Mouse (Mus musculus) ES-E14 (cell line): ENCODE measurements around the gene Vmn1r129. TPM values are rescaled to one million over a fixed set of nuclear protein-coding genes. Genes with fewer than 3 reads are reported as not detected.
"Not testable (repeated sequence)": the region's sequence is repeated elsewhere in the genome, so short reads cannot be mapped to it uniquely, and the experiment has no call there.

Experiments
- DNase-seq: peaks from one replicate; pipeline ENCODE4 v3.0.0-alpha.2; 2013; ENCODE audit warnings: low read depth, low spot score
- H3K27ac ChIP-seq: 2 replicates; pipeline ENCODE4 v1.5.1; 2012; ENCODE audit warnings: low read depth, mild to moderate bottlenecking, low read length, moderate library complexity, mixed read lengths; ENCODE audit not compliant: poor library complexity, insufficient read depth, severe bottlenecking
- H3K36me3 ChIP-seq: 2 replicates; pipeline ENCODE4 v1.6.1; 2012; ENCODE audit warnings: mild to moderate bottlenecking, low read length, moderate library complexity, mixed read lengths; ENCODE audit not compliant: control insufficient read depth, poor library complexity, insufficient read depth, severe bottlenecking
- H3K4me1 ChIP-seq, 2 experiments: fragments of 150-350 bp in 1 of 2; sonication (generic) in 1 of 2; 2 replicates each; pipeline ENCODE4 v1.6.1; 2012; ENCODE audit warnings: low read length in 2 of 2, mild to moderate bottlenecking in 1 of 2, mixed read lengths in 1 of 2; ENCODE audit not compliant: control insufficient read depth in 2 of 2, insufficient read depth in 2 of 2, poor library complexity in 1 of 2
- H3K4me3 ChIP-seq, 2 experiments: fragments of 150-350 bp in 1 of 2; sonication (generic) in 1 of 2; 2 replicates each; pipeline ENCODE4 v1.5.1; 2012; ENCODE audit warnings: low read length in 2 of 2, low read depth in 1 of 2, mild to moderate bottlenecking in 1 of 2, mixed read lengths in 1 of 2; ENCODE audit not compliant: insufficient read depth in 1 of 2, poor library complexity in 1 of 2, severe bottlenecking in 1 of 2
- H3K9ac ChIP-seq: 2 replicates; pipeline ENCODE4 v1.6.1; 2012; ENCODE audit warnings: low read depth, mild to moderate bottlenecking, low read length, mixed read lengths; ENCODE audit not compliant: poor library complexity, insufficient read depth, severe bottlenecking
- H3K9me3 ChIP-seq: fragments of 150-350 bp; sonication (generic); 2 replicates; pipeline ENCODE4 v1.6.1; 2012; ENCODE audit warnings: low read depth, mild to moderate bottlenecking, low read length; ENCODE audit not compliant: control insufficient read depth, insufficient read depth
- in situ Hi-C, 2 experiments: fragments of 600-800 bp; cut with MboI; formaldehyde crosslinking; loops; one replicate each; pipeline ENCODE4 v1.15.1; 2025; ENCODE audit warnings: low sequenced_read_pairs in 2 of 2, inconsistent platforms in 1 of 2; ENCODE audit not compliant: unreplicated experiment in 2 of 2
- total RNA-seq: library from RNA; depleted of rRNA; stranded (reverse); fragments of 300-350 nt; gene quantifications from 2 replicates; pipeline ENCODE4 v1.2.3, GENCODE M21; 2012; rRNA removed

The Vmn1r129 gene
- not detected in 2 replicates for total RNA-seq

DNA sequence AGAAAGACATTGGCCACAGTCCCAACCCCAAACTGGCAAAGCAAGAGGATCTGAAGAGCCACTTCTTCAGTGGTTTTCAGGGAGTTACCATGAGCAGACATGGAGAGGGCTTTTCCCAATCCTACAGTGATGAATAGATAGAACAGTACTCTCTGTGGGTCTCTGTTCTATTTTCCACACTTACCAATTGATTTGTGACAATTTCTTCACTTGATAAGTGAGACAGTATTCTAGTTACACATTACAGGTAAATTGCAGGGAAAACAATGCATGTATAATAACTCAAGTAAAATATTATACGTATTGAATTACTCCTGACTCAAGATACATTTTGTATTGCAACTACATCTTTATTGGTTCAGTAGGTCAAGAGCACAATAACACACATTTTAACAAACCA lies at the start of gene Vmn1r129:
TSS of gene Vmn1r129 (minus strand) at position 101 of the 400 bp plus-strand sequence.
- DNase-seq, H3K27ac ChIP-seq, H3K4me1 ChIP-seq, H3K9ac ChIP-seq, H3K36me3 ChIP-seq, H3K9me3 ChIP-seq, in situ Hi-C loops, H3K4me3 ChIP-seq: not testable (repeated sequence)

DNA sequence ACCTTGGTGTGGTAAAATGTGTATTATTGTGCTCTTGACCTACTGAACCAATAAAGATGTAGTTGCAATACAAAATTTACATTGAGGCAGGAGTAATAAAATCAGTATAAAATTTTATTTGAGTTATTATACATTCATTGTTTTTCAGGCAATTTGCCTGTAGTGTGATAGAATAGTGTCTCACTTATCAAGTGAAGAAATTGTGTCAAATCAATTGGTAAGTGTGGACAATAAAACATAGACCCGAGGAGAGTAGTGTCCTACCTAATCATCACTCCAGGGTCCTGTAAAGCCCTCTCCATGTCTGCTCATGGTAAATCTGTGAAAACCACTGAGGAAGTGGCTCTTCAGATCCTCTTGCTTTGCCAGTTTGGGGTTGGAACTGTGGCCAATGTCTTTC lies 12.0 kb downstream of the Vmn1r129 start, which contains the start of gene Vmn1r128:
TSS of gene Vmn1r128 (plus strand) at position 301 of the 400 bp plus-strand sequence.
- in situ Hi-C loops, H3K27ac ChIP-seq, H3K36me3 ChIP-seq: not testable (repeated sequence)

GRCm38 (mm10) chr7:21319761-21320160 lies 41.3 kb downstream of the Vmn1r129 start, which contains the start of gene Vmn1r127:
Gene Vmn1r127 (minus strand): TSS chr7:21319861.
- in situ Hi-C loops, H3K4me3 ChIP-seq, H3K4me1 ChIP-seq, H3K9me3 ChIP-seq, H3K36me3 ChIP-seq, H3K27ac ChIP-seq, DNase-seq, H3K9ac ChIP-seq: not testable (repeated sequence)

More for the DNA sequence above, 12.0 kb downstream of the Vmn1r129 start, which contains the start of gene Vmn1r128:
- DNase-seq, H3K4me3 ChIP-seq, H3K4me1 ChIP-seq, H3K9me3 ChIP-seq, H3K9ac ChIP-seq: not testable (repeated sequence)

Other genes starting within 250 kb of the Vmn1r129 start
- gene Vmn1r122, start 227.2 kb downstream of the Vmn1r129 start, total RNA-seq: not detected in 2 replicates
- not detected in 2 replicates for gene Vmn1r123, start 199.1 kb downstream of the Vmn1r129 start, total RNA-seq
- gene Gm5157, start 170.9 kb downstream of the Vmn1r129 start, total RNA-seq: 0.18 TPM in 1 of 2 replicates, not detected in the other
- not detected in 2 replicates for gene Vmn1r124, start 100.7 kb downstream of the Vmn1r129 start, total RNA-seq
- not detected in 2 replicates for gene Vmn1r125, start 89.1 kb downstream of the Vmn1r129 start, total RNA-seq
- gene Vmn1r126, start 59.8 kb downstream of the Vmn1r129 start, total RNA-seq: not detected in 2 replicates
- gene Vmn1r127, start 41.4 kb downstream of the Vmn1r129 start, total RNA-seq: not detected in 2 replicates
- gene Vmn1r128, start 11.9 kb downstream of the Vmn1r129 start, total RNA-seq: not detected in 2 replicates
- not detected in 2 replicates for gene Gm6882, start 71.5 kb upstream of the Vmn1r129 start, total RNA-seq
- gene Vmn1r130, start 150.5 kb upstream of the Vmn1r129 start, total RNA-seq: not detected in 2 replicates
- gene Vmn1r131, start 184.8 kb upstream of the Vmn1r129 start, total RNA-seq: not detected in 2 replicates